Mouse (Mus musculus) neural tube, embryonic 11.5 days (tissue): ENCODE measurements at regions not wholly inside any gene's neighbourhood (a gene's known extent, or its start where the extent isn't known, plus 50 kb on each side); places are given as distances from the start of the nearest gene placed in this dataset.

ENCODE experiments used
- ATAC-seq: fragments of 200-750 bp; cut with Nextera tagmentation; 2 replicates; pipeline ENCODE4 v1.8.0; 2017; ENCODE audit warnings: moderate number of reproducible peaks, mild to moderate bottlenecking, moderate TSS enrichment, moderate library complexity; ENCODE audit not compliant: insufficient read depth, low FRiP score, low TSS enrichment
- DNase-seq: peaks from one replicate; pipeline ENCODE4 v3.0.0-alpha.2; 2015; ENCODE audit warnings: low spot score
- H3K27ac ChIP-seq: fragments of 300-500 bp; sonication (generic); 2 replicates; pipeline ENCODE4 v1.5.1; 2014; ENCODE audit warnings: low read depth, mild to moderate bottlenecking, low read length
- H3K27me3 ChIP-seq: fragments of 300-500 bp; sonication (generic); 2 replicates; pipeline ENCODE4 v1.6.1; 2014; ENCODE audit warnings: mild to moderate bottlenecking, low read length, mixed read lengths; ENCODE audit not compliant: control insufficient read depth, insufficient read depth
- H3K36me3 ChIP-seq: fragments of 300-500 bp; sonication (generic); 2 replicates; pipeline ENCODE4 v1.6.1; 2014; ENCODE audit warnings: mild to moderate bottlenecking, low read length, moderate library complexity, mixed read lengths; ENCODE audit not compliant: control insufficient read depth, insufficient read depth
- H3K4me1 ChIP-seq: fragments of 300-500 bp; sonication (generic); 2 replicates; pipeline ENCODE4 v1.6.1; 2014; ENCODE audit warnings: low read length, mixed read lengths; ENCODE audit not compliant: control insufficient read depth, insufficient read depth
- H3K4me2 ChIP-seq: fragments of 300-500 bp; sonication (generic); 2 replicates; pipeline ENCODE4 v1.6.1; 2014; ENCODE audit warnings: low read depth, mild to moderate bottlenecking, moderate library complexity
- H3K4me3 ChIP-seq: fragments of 300-500 bp; sonication (generic); 2 replicates; pipeline ENCODE4 v1.5.1; 2014; ENCODE audit warnings: low read depth, low read length
- H3K9ac ChIP-seq: fragments of 300-500 bp; sonication (generic); 2 replicates; pipeline ENCODE4 v1.6.1; 2014; ENCODE audit warnings: mild to moderate bottlenecking, low read length
- H3K9me3 ChIP-seq: fragments of 300-500 bp; sonication (generic); 2 replicates; pipeline ENCODE4 v1.6.1; 2016; ENCODE audit warnings: low read length; ENCODE audit not compliant: control insufficient read depth
- WGBS: fragments of 180-500 bp; shearing (Covaris S2); extraction: QIAGEN DNeasy Blood & Tissue Kit; methylation state at CpG from one replicate; pipeline ENCODE4 v1.1.7; 2014; 5-methylcytosine and 5-hydroxymethylcytosine counted together

GRCm38 (mm10) chr11:19718165-19718564, 206.0 kb upstream of the Spred2 start:
- Histone ChIP-seq H3K4me2 (no peak overlapping the region), H3K9me3 (no peaks in the 10 kb centered on the region), H3K4me1 (no peaks in the 10 kb centered on the region), H3K4me3 (no peak overlapping the region), H3K27me3 (no peaks in the 10 kb centered on the region), H3K27ac (no peak overlapping the region), H3K36me3 (no peaks in the 10 kb centered on the region), H3K9ac (no peak overlapping the region)
- 95% methylated on average over 9 of the region's 9 CpGs for WGBS
- ATAC-seq (no peak), DNase-seq (no peak)

- DNase-seq (no peak), ATAC-seq (no peak)
- WGBS: 93% methylated on average over 8 of the region's 8 CpGs
- Histone ChIP-seq H3K4me1 (no peaks in the 10 kb centered on the region), H3K27ac (no peak overlapping the region), H3K9ac (no peak overlapping the region), H3K36me3 (no peaks in the 10 kb centered on the region), H3K27me3 (no peaks in the 10 kb centered on the region), H3K9me3 (no peaks in the 10 kb centered on the region), H3K4me2 (no peak overlapping the region), H3K4me3 (no peak overlapping the region)
These were observed 195.1 kb upstream of the Spred2 start for GRCm38 (mm10) chr11:19729031-19729430.

GRCm38 (mm10) chr11:19730747-19731146, 193.4 kb upstream of the Spred2 start:
- Histone ChIP-seq H3K9me3 (no peaks in the 10 kb centered on the region), H3K36me3 (no peaks in the 10 kb centered on the region), H3K9ac (no peak overlapping the region), H3K27me3 (no peaks in the 10 kb centered on the region), H3K27ac (no peak overlapping the region), H3K4me3 (no peak overlapping the region), H3K4me2 (no peak overlapping the region), H3K4me1 (no peaks in the 10 kb centered on the region)
- 93% methylated on average over 5 of the region's 5 CpGs for WGBS
- DNase-seq (no peak), ATAC-seq (no peak)

DNA sequence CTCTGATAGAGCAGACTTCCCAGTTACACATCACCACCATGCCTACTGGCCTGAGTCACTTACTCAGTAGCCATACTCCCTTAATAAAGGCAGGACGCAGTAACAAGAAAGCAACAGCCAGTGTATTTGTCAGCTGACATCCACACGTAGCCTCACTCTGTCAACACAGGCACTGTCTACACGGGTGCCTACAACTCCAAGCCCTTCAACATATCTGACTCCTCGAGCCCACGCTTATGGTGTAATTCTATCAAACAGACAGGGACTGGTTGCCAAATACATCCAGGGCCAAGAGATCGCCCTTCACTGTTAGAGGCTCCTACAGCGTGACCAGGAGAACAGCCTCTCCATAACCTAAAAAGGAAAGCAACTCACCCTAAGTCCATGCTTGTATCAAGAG, 188.1 kb upstream of the Spred2 start:
- Histone ChIP-seq H3K4me1 (no peaks in the 10 kb centered on the region), H3K27me3 (no peaks in the 10 kb centered on the region), H3K4me3 (no peak overlapping the region), H3K27ac (no peak overlapping the region), H3K4me2 (no peak overlapping the region), H3K36me3 (no peaks in the 10 kb centered on the region), H3K9ac (no peak overlapping the region), H3K9me3 (no peaks in the 10 kb centered on the region)
- 91% methylated on average over 7 of the region's 7 CpGs for WGBS
- no peak for ATAC-seq
- DNase-seq: no peak

DNA sequence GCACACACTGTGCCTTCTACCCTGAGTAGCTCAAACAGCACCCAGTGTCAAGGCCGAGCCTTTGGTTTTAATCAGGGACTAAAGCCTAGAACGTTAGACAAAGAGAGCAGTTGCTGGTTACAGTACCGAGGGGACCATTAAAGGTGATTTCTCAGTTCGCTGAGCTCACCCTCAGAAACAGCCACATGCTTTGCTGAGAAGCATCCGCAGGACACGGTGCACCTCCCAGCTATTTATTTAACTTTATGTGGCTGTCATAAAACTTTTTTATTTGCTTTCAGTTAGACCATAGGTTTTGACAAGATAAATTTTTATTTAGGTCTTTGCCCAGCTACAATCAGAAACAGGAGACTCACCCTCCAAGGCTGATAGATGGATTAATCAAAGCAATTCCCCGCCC, 187.2 kb upstream of the Spred2 start:
- Histone ChIP-seq H3K4me3 (no peak overlapping the region), H3K9ac (no peak overlapping the region), H3K27ac (no peak overlapping the region), H3K36me3 (no peaks in the 10 kb centered on the region), H3K4me1 (no peaks in the 10 kb centered on the region), H3K4me2 (no peak overlapping the region), H3K9me3 (no peaks in the 10 kb centered on the region), H3K27me3 (no peaks in the 10 kb centered on the region)
- WGBS: 30% methylated on average over 7 of the region's 7 CpGs
- DNase-seq (no peak), ATAC-seq (no peak)

- Histone ChIP-seq H3K4me1 (no peaks in the 10 kb centered on the region), H3K27me3 (no peaks in the 10 kb centered on the region), H3K4me2 (no peak overlapping the region), H3K36me3 (no peaks in the 10 kb centered on the region), H3K9me3 (no peaks in the 10 kb centered on the region), H3K4me3 (no peak overlapping the region), H3K9ac (no peak overlapping the region), H3K27ac (no peak overlapping the region)
- ATAC-seq (peak; percentile 41; the same call in 1 of the 2 replicates), DNase-seq (no peak)
- WGBS: 42% methylated on average over 5 of the region's 5 CpGs
These were observed 186.8 kb upstream of the Spred2 start for GRCm38 (mm10) chr11:19737331-19737730.

GRCm38 (mm10) chr11:19737807-19738206, 186.4 kb upstream of the Spred2 start:
- Histone ChIP-seq H3K36me3 (no peaks in the 10 kb centered on the region), H3K4me3 (no peak overlapping the region), H3K27ac (no peak overlapping the region), H3K9me3 (no peaks in the 10 kb centered on the region), H3K27me3 (no peaks in the 10 kb centered on the region), H3K9ac (no peak overlapping the region), H3K4me1 (no peaks in the 10 kb centered on the region), H3K4me2 (no peak overlapping the region)
- ATAC-seq (no peak), DNase-seq (no peak)
- 57% methylated on average over 5 of the region's 5 CpGs for WGBS

GRCm38 (mm10) chr11:19739527-19740151, 184.5 kb upstream of the Spred2 start:
- Histone ChIP-seq H3K4me3 (no peak overlapping the region), H3K9ac (no peak overlapping the region), H3K4me1 (no peaks in the 10 kb centered on the region), H3K36me3 (no peaks in the 10 kb centered on the region), H3K27ac (no peak overlapping the region), H3K27me3 (no peaks in the 10 kb centered on the region), H3K9me3 (no peaks in the 10 kb centered on the region), H3K4me2 (no peak overlapping the region)
- DNase-seq (no peak), ATAC-seq (no peak)
- 49% methylated on average over 9 of the region's 9 CpGs for WGBS

- Histone ChIP-seq H3K27ac (no peak overlapping the region), H3K4me2 (no peak overlapping the region), H3K27me3 (no peaks in the 10 kb centered on the region), H3K4me1 (no peaks in the 10 kb centered on the region), H3K9ac (no peak overlapping the region), H3K9me3 (no peaks in the 10 kb centered on the region), H3K4me3 (no peak overlapping the region), H3K36me3 (no peaks in the 10 kb centered on the region)
- DNase-seq (no peak), ATAC-seq (no peak)
- WGBS: 63% methylated on average over 3 of the region's 3 CpGs
These were observed 183.6 kb upstream of the Spred2 start for GRCm38 (mm10) chr11:19740562-19740961.
